Mouse (Mus musculus) intestine, embryonic 15.5 days (tissue): ENCODE measurements around the gene Qrfp. TPM values are rescaled to one million over a fixed set of nuclear protein-coding genes. Genes with fewer than 3 reads are reported as not detected.

Source experiments
- ATAC-seq: fragments of 200-750 bp; cut with Nextera tagmentation; 2 replicates; pipeline ENCODE4 v1.8.0; 2017; ENCODE audit warnings: moderate TSS enrichment, moderate library complexity
- H3K27ac ChIP-seq: fragments of 300-500 bp; sonication (generic); 2 replicates; pipeline ENCODE4 v1.5.1; 2015; ENCODE audit warnings: mild to moderate bottlenecking, inconsistent platforms
- H3K27me3 ChIP-seq: fragments of 300-500 bp; sonication (generic); replicated peaks from 2 replicates; pipeline ENCODE4 v1.6.1; 2015; ENCODE audit warnings: inconsistent platforms
- H3K36me3 ChIP-seq: fragments of 300-500 bp; sonication (generic); 2 replicates; pipeline ENCODE4 v1.6.1; 2015; ENCODE audit warnings: inconsistent platforms
- H3K4me1 ChIP-seq: fragments of 300-500 bp; sonication (generic); replicated peaks from 2 replicates; pipeline ENCODE4 v1.6.1; 2015; ENCODE audit warnings: inconsistent platforms
- H3K4me2 ChIP-seq: fragments of 300-500 bp; sonication (generic); replicated peaks from 2 replicates; pipeline ENCODE4 v1.6.1; 2015; ENCODE audit warnings: mild to moderate bottlenecking, inconsistent platforms
- H3K4me3 ChIP-seq: fragments of 300-500 bp; sonication (generic); replicated peaks from 2 replicates; pipeline ENCODE4 v1.5.1; 2015; ENCODE audit warnings: inconsistent platforms
- H3K9ac ChIP-seq: fragments of 300-500 bp; sonication (generic); 2 replicates; pipeline ENCODE4 v1.6.1; 2015; ENCODE audit warnings: inconsistent platforms
- H3K9me3 ChIP-seq: fragments of 300-500 bp; sonication (generic); 2 replicates; pipeline ENCODE4 v1.6.1; 2016; ENCODE audit warnings: inconsistent platforms
- WGBS: fragments of 180-500 bp; shearing (Covaris S2); methylation state at CpG from one replicate; pipeline ENCODE4 v1.1.7; 2015; 5-methylcytosine and 5-hydroxymethylcytosine counted together
- polyA plus RNA-seq: library from polyadenylated mRNA; unstranded; fragments of >200 nt; fragmentation: Nextera tagmentation; extraction: Ambion mirVana; gene quantifications from 2 replicates; pipeline ENCODE4 v1.2.1, GENCODE M21; 2015

Qrfp gene
- polyA plus RNA-seq, 1 experiment from 2014 or later: 0.05 TPM

DNA sequence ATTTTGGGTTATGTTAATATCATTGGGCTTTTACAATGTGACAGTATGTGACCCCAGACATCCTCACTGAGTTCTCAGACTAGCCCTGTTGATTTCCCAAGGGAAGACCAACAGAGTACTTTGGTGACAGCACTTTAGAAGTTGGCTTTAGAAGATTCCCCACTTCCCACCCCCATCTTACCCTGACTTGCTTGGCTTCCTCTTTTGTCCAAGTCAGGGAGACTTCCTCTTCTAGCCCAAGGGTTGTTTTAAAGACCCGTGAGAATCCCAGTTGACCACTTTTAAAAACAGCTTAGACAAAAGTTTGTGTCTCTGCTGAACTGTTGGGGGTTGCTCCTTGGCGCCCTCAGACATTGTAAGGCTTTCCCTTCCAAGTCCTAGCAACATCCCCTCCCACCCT, 47.1 kb downstream of the Qrfp start:
- ATAC-seq: no peak
- Histone ChIP-seq H3K36me3 (no peaks in the 10 kb centered on the region), H3K9me3 (no peaks in the 10 kb centered on the region), H3K9ac (0 out of 2 replicates have a peak overlapping the region, but pooled peaks have one; percentile 21), H3K4me1 (peaks cover 47% of the 10 kb centered on the region), H3K4me2 (peak overlapping the region; percentile 84), H3K4me3 (no peak overlapping the region), H3K27me3 (no peaks in the 10 kb centered on the region), H3K27ac (peak overlapping the region; percentile 57)
- WGBS: 39% methylated on average over 2 of the region's 2 CpGs

DNA sequence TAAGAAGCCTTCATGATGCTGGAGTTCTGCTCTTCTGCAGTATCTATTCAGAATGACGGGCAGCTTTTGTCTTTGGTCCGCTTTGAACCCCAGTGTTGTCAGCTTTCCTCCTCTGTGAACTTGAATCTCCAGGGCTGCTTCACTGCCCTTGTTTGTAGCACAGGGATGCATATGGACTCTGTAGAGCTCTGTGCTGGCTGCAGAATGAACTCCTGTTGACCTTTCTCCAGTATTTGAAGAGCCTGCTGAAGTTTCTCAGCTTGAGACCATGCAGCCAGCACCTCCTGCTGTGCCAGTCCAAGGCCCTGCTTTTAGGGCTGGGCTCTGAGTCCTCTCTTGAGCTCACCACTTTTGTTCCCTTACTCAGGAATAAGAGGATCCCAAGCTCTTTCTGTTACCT, 47.5 kb downstream of the Qrfp start:
- ATAC-seq: no peak
- Histone ChIP-seq H3K4me3 (no peak overlapping the region), H3K27me3 (no peaks in the 10 kb centered on the region), H3K36me3 (no peaks in the 10 kb centered on the region), H3K4me1 (peaks cover 44% of the 10 kb centered on the region), H3K9ac (peak overlapping the region; percentile 21; the same call in 1 of the 2 replicates), H3K9me3 (no peaks in the 10 kb centered on the region), H3K27ac (peak overlapping the region; percentile 57), H3K4me2 (peak overlapping the region; percentile 84)
- 34% methylated on average over 2 of the region's 2 CpGs for WGBS

DNA sequence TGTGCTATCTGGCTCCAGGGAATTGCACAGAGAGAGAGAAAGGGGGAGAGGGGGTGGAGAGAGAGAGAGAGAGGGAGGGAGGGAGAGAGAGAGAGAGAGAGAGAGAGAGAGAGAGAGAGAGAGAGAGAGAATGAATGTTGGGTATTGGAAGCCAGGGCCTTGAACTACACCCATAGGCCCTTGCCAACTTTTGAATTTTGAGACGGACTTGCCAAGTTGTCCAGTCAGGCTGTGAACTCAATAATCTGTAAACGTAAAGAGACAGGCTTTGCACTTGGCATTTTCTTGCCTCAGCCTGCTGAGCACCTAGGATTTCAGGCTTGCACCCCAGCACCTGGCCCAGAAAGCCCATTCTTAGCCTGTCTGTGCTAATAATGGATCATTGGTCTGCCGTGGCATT, 48.2 kb downstream of the Qrfp start:
- peaks cover 37% of the 10 kb centered on the region for H3K4me1 ChIP-seq
- H3K27ac ChIP-seq: peak overlapping the region; percentile 87; the same call in 1 of the 2 replicates
- 21% methylated on average over 3 of the region's 3 CpGs for WGBS
- H3K9me3 ChIP-seq: no peaks in the 10 kb centered on the region
- peak overlapping the region; percentile 84 for H3K4me2 ChIP-seq
- H3K4me3 ChIP-seq: peak overlapping the region; percentile 85; the same call in 1 of the 2 replicates
- H3K36me3 ChIP-seq: no peaks in the 10 kb centered on the region
- H3K27me3 ChIP-seq: no peaks in the 10 kb centered on the region
- H3K9ac ChIP-seq: peak overlapping the region; percentile 86
- no peak for ATAC-seq

DNA sequence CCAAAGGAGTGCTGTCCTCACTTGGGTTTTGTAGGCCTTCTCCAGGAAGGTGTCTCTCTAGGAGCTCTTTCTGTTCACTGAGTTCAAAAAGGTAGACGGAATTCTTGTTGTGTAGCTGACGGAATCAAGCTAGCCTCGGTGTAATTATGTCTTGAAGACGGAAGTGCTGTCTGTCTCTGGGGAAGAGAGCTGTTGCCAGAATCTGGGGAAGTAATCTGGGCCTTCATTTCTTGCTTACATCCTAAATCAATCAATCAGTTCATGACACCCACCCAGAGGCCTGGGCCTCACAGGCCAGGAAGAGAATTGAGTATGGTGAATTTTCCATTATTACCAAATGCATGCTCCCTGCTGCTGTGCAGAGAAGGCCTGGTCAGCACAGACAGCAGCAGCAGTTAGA, 48.8 kb downstream of the Qrfp start:
- H3K4me1 ChIP-seq: peaks cover 36% of the 10 kb centered on the region
- H3K27me3 ChIP-seq: no peaks in the 10 kb centered on the region
- peak overlapping the region; percentile 84 for H3K4me2 ChIP-seq
- H3K36me3 ChIP-seq: no peaks in the 10 kb centered on the region
- under 1% methylated on average over 4 of the region's 4 CpGs for WGBS
- peak overlapping the region; percentile 87 for H3K27ac ChIP-seq
- ATAC-seq: no peak
- H3K4me3 ChIP-seq: peak overlapping the region; percentile 85
- no peaks in the 10 kb centered on the region for H3K9me3 ChIP-seq
- peak overlapping the region; percentile 86 for H3K9ac ChIP-seq

GRCm38 (mm10) chr2:31761115-31761531, 49.3 kb downstream of the Qrfp start:
- 4% methylated on average over 7 of the region's 7 CpGs for WGBS

GRCm38 (mm10) chr2:31760486-31760885, 49.9 kb downstream of the Qrfp start:
- Histone ChIP-seq H3K27ac (peak overlapping the region; percentile 87), H3K9me3 (no peaks in the 10 kb centered on the region), H3K4me3 (peak overlapping the region; percentile 85), H3K27me3 (no peaks in the 10 kb centered on the region), H3K4me2 (peak overlapping the region; percentile 84), H3K36me3 (no peaks in the 10 kb centered on the region), H3K4me1 (peaks cover 27% of the 10 kb centered on the region), H3K9ac (peak overlapping the region; percentile 86)
- no peak for ATAC-seq
- 0% methylated on average over 1 of the region's 1 CpGs for WGBS

More at GRCm38 (mm10) chr2:31761115-31761531, 49.3 kb downstream of the Qrfp start:
- Histone ChIP-seq H3K4me2 (peak overlapping the region; percentile 84), H3K4me1 (peaks cover 33% of the 10 kb centered on the region), H3K27ac (peak overlapping the region; percentile 87), H3K27me3 (no peaks in the 10 kb centered on the region), H3K9me3 (no peaks in the 10 kb centered on the region), H3K36me3 (no peaks in the 10 kb centered on the region), H3K9ac (peak overlapping the region; percentile 86), H3K4me3 (peak overlapping the region; percentile 85)
- no peak for ATAC-seq

GRCm38 (mm10) chr2:31759751-31760460, 50.5 kb downstream of the Qrfp start:
- H3K27me3 ChIP-seq: no peaks in the 10 kb centered on the region
- WGBS: under 1% methylated on average over 28 of the region's 42 CpGs
- H3K4me2 ChIP-seq: peak overlapping the region; percentile 84
- H3K4me3 ChIP-seq: peak overlapping the region; percentile 85
- peaks cover 23% of the 10 kb centered on the region for H3K4me1 ChIP-seq
- peak; percentile 97 for ATAC-seq
- H3K36me3 ChIP-seq: no peaks in the 10 kb centered on the region
- H3K9ac ChIP-seq: peak overlapping the region; percentile 86
- peak overlapping the region; percentile 87 for H3K27ac ChIP-seq
- H3K9me3 ChIP-seq: no peaks in the 10 kb centered on the region

DNA sequence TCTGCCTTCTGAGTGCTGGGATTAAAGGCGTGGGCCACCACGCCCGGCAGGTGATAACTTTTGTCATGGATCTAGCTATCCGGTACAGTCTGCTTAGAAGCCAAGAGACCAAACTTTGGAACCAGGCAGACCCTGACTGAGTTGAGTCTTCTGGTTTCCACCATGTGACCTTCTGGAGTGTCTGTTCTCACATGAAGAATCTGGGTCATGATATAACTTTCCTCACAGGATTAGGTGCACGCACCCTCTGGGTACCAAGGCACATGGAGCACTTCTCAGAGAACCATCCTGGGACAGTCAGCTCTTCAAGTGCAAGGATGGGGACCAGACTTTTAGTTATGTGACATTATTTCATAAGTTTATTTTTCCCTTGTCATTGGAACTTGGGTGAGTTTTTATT, 51.4 kb downstream of the Qrfp start:
- Histone ChIP-seq H3K27me3 (no peaks in the 10 kb centered on the region), H3K4me1 (peaks cover 23% of the 10 kb centered on the region), H3K27ac (peak overlapping the region; percentile 87; the same call in 1 of the 2 replicates), H3K9ac (peak overlapping the region; percentile 86; the same call in 1 of the 2 replicates), H3K36me3 (no peaks in the 10 kb centered on the region), H3K4me3 (peak overlapping the region; percentile 85; the same call in 1 of the 2 replicates), H3K9me3 (no peaks in the 10 kb centered on the region), H3K4me2 (peak overlapping the region; percentile 84)
- 87% methylated on average over 5 of the region's 5 CpGs for WGBS
- no peak for ATAC-seq

DNA sequence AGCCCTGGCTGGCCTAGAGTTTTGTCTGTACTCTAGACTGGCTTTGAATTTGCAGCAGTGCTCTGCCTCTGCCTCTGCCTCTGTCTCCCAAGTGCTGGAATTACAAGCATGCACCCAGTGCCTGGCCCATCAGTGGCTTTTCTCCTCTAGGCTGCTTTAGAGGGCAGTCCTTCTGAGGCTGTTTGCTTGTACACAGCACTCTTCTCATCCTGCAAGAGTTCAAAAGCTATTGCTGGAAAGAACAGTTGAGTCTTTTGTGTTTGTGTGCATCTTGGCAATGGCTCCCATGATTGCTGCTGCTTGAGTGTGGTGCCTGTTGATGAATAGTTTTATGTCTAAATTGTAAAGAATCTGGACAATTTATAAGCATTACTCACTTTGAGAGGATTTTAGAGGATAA, 52.9 kb downstream of the Qrfp start:
- H3K9ac ChIP-seq: no peak overlapping the region
- ATAC-seq: no peak
- H3K4me1 ChIP-seq: peaks cover 12% of the 10 kb centered on the region

More for the DNA sequence above, 52.9 kb downstream of the Qrfp start:
- Histone ChIP-seq H3K4me2 (no peak overlapping the region), H3K27me3 (no peaks in the 10 kb centered on the region), H3K4me3 (no peak overlapping the region), H3K27ac (0 out of 2 replicates have a peak overlapping the region, but pooled peaks have one; percentile 17), H3K36me3 (no peaks in the 10 kb centered on the region), H3K9me3 (no peaks in the 10 kb centered on the region)

Other genes with a start within 250 kb of the Qrfp start
- gene Fubp3, start 237.9 kb downstream of the Qrfp start, polyA plus RNA-seq: 66.0 and 81.8 TPM in 2 replicates
- gene Prdm12, start 170.5 kb downstream of the Qrfp start, polyA plus RNA-seq: 0.05 and 0.06 TPM in 2 replicates
- gene Exosc2, start 139.9 kb downstream of the Qrfp start, polyA plus RNA-seq: 63.1 and 69.3 TPM in 2 replicates
- gene Abl1, start 122.2 kb downstream of the Qrfp start, polyA plus RNA-seq: 31.2 and 31.3 TPM in 2 replicates
- 0.46 and 0.67 TPM in 2 replicates for gene Fibcd1, start 35.4 kb upstream of the Qrfp start, polyA plus RNA-seq
- 0.30 and 0.60 TPM in 2 replicates for gene Lamc3, start 76.7 kb upstream of the Qrfp start, polyA plus RNA-seq
- 11.6 and 12.4 TPM in 2 replicates for gene Aif1l, start 139.6 kb upstream of the Qrfp start, polyA plus RNA-seq
- gene Nup214, start 163.9 kb upstream of the Qrfp start, polyA plus RNA-seq: 80.8 and 85.4 TPM in 2 replicates